Mouse (Mus musculus): ENCODE data around the gene Mybphl. TPM values are rescaled to one million over a fixed set of nuclear protein-coding genes. Genes with fewer than 3 reads are reported as not detected.

The Mybphl gene
- polyA plus RNA-seq, 1 experiment from 2014 or later, result not detected

- Histone ChIP-seq H3K27me3 (ENCODE audit: insufficient read depth, low read length) (no peaks in the 10 kb centered on the region), H3K9me3 (replicated peaks; ENCODE audit: low read length) (no peaks in the 10 kb centered on the region), H3K4me1 (replicated peaks; ENCODE audit: insufficient read depth, low read length) (no peaks in the 10 kb centered on the region), H3K9ac (ENCODE audit: low read depth, low read length) (no peak overlapping the region), H3K4me2 (ENCODE audit: low read length) (no peak overlapping the region), H3K27ac (no peak overlapping the region), H3K36me3 (ENCODE audit: insufficient read depth, low read length) (peaks cover 26% of the 10 kb centered on the region), H3K4me3 (replicated peaks; ENCODE audit: low read depth, low read length) (no peak overlapping the region)
- ATAC-seq (replicated peaks; ENCODE audit: low FRiP score, low read depth) (no peak), DNase-seq (ENCODE audit: low spot score) (no peak)
- 75% methylated on average over 7 of the region's 7 CpGs for WGBS
- no peak for TF ChIP-seq CTCF (IDR thresholded peaks at IDR 0.05; ENCODE audit: low read depth)
Observed at GRCm38 (mm10) chr3:108342185-108342584, 22.5 kb upstream of the Mybphl start.

- 89% methylated on average over 7 of the region's 7 CpGs for WGBS
- ATAC-seq (replicated peaks; ENCODE audit: low FRiP score, low read depth) (no peak), DNase-seq (ENCODE audit: low spot score) (no peak)
- no peak for TF ChIP-seq CTCF (IDR thresholded peaks at IDR 0.05; ENCODE audit: low read depth)
- H3K4me3 ChIP-seq (replicated peaks; ENCODE audit: low read depth, low read length), result no peak overlapping the region
- H3K9me3 ChIP-seq (replicated peaks; ENCODE audit: low read length), result no peaks in the 10 kb centered on the region
- no peaks in the 10 kb centered on the region for H3K27me3 ChIP-seq (ENCODE audit: insufficient read depth, low read length)
- H3K4me1 ChIP-seq (replicated peaks; ENCODE audit: insufficient read depth, low read length), result no peaks in the 10 kb centered on the region
- no peak overlapping the region for H3K9ac ChIP-seq (ENCODE audit: low read depth, low read length)
- no peak overlapping the region for H3K4me2 ChIP-seq (ENCODE audit: low read length)
- no peak overlapping the region for H3K27ac ChIP-seq
- H3K36me3 ChIP-seq (ENCODE audit: insufficient read depth, low read length), result peaks cover 21% of the 10 kb centered on the region
Observed at GRCm38 (mm10) chr3:108345855-108346254, 18.9 kb upstream of the Mybphl start.

- Histone ChIP-seq H3K27ac (no peak overlapping the region), H3K9me3 (replicated peaks; ENCODE audit: low read length) (no peaks in the 10 kb centered on the region), H3K4me2 (ENCODE audit: low read length) (no peak overlapping the region), H3K4me1 (replicated peaks; ENCODE audit: insufficient read depth, low read length) (no peaks in the 10 kb centered on the region), H3K36me3 (ENCODE audit: insufficient read depth, low read length) (peaks cover 17% of the 10 kb centered on the region), H3K9ac (ENCODE audit: low read depth, low read length) (no peak overlapping the region), H3K4me3 (replicated peaks; ENCODE audit: low read depth, low read length) (no peak overlapping the region), H3K27me3 (ENCODE audit: insufficient read depth, low read length) (no peaks in the 10 kb centered on the region)
- ATAC-seq (replicated peaks; ENCODE audit: low FRiP score, low read depth) (no peak), DNase-seq (ENCODE audit: low spot score) (no peak)
- TF ChIP-seq CTCF (IDR thresholded peaks at IDR 0.05; ENCODE audit: low read depth), result no peak
- WGBS, result 74% methylated on average over 9 of the region's 9 CpGs
Observed at GRCm38 (mm10) chr3:108348376-108348775, 16.3 kb upstream of the Mybphl start.

GRCm38 (mm10) chr3:108355245-108355644, 9.5 kb upstream of the Mybphl start:
- TF ChIP-seq CTCF (IDR thresholded peaks at IDR 0.05; ENCODE audit: low read depth), result no peak
- ATAC-seq (replicated peaks; ENCODE audit: low FRiP score, low read depth) (no peak), DNase-seq (ENCODE audit: low spot score) (no peak)
- Histone ChIP-seq H3K9ac (ENCODE audit: low read depth, low read length) (no peak overlapping the region), H3K36me3 (ENCODE audit: insufficient read depth, low read length) (peaks cover 6% of the 10 kb centered on the region), H3K4me3 (replicated peaks; ENCODE audit: low read depth, low read length) (no peak overlapping the region), H3K4me1 (replicated peaks; ENCODE audit: insufficient read depth, low read length) (no peaks in the 10 kb centered on the region), H3K27ac (no peak overlapping the region), H3K4me2 (ENCODE audit: low read length) (no peak overlapping the region), H3K27me3 (ENCODE audit: insufficient read depth, low read length) (no peaks in the 10 kb centered on the region), H3K9me3 (replicated peaks; ENCODE audit: low read length) (no peaks in the 10 kb centered on the region)
- WGBS, result 86% methylated on average over 3 of the region's 3 CpGs

- Histone ChIP-seq H3K4me2 (ENCODE audit: low read length) (no peak overlapping the region), H3K36me3 (ENCODE audit: insufficient read depth, low read length) (peaks cover 6% of the 10 kb centered on the region; the same call in 1 of the 2 replicates), H3K27me3 (ENCODE audit: insufficient read depth, low read length) (no peaks in the 10 kb centered on the region), H3K27ac (no peak overlapping the region), H3K4me3 (replicated peaks; ENCODE audit: low read depth, low read length) (no peak overlapping the region), H3K4me1 (replicated peaks; ENCODE audit: insufficient read depth, low read length) (0 out of 2 replicates have a peak, but pooled peaks cover 4% of the 10 kb centered on the region), H3K9ac (ENCODE audit: low read depth, low read length) (no peak overlapping the region), H3K9me3 (replicated peaks; ENCODE audit: low read length) (no peaks in the 10 kb centered on the region)
- DNase-seq (ENCODE audit: low spot score) (no peak), ATAC-seq (replicated peaks; ENCODE audit: low FRiP score, low read depth) (no peak)
- WGBS, result 65% methylated on average over 10 of the region's 10 CpGs
- no peak for TF ChIP-seq CTCF (IDR thresholded peaks at IDR 0.05; ENCODE audit: low read depth)
Observed at GRCm38 (mm10) chr3:108357051-108357450, 7.7 kb upstream of the Mybphl start.

- H3K27me3 ChIP-seq (ENCODE audit: insufficient read depth, low read length), result no peaks in the 10 kb centered on the region
- DNase-seq (ENCODE audit: low spot score) (no peak), ATAC-seq (replicated peaks; ENCODE audit: low FRiP score, low read depth) (no peak)
- no peak overlapping the region for H3K4me2 ChIP-seq (ENCODE audit: low read length)
- H3K36me3 ChIP-seq (ENCODE audit: insufficient read depth, low read length), result peaks cover 6% of the 10 kb centered on the region; the same call in 1 of the 2 replicates
- TF ChIP-seq CTCF (IDR thresholded peaks at IDR 0.05; ENCODE audit: low read depth), result no peak
- no peak overlapping the region for H3K27ac ChIP-seq
- no peaks in the 10 kb centered on the region for H3K9me3 ChIP-seq (replicated peaks; ENCODE audit: low read length)
- H3K4me3 ChIP-seq (replicated peaks; ENCODE audit: low read depth, low read length), result no peak overlapping the region
- 70% methylated on average over 6 of the region's 6 CpGs for whole genome bisulfite sequencing
- H3K4me1 ChIP-seq (replicated peaks; ENCODE audit: insufficient read depth, low read length), result 0 out of 2 replicates have a peak, but pooled peaks cover 4% of the 10 kb centered on the region
- no peak overlapping the region for H3K9ac ChIP-seq (ENCODE audit: low read depth, low read length)
Observed at GRCm38 (mm10) chr3:108358445-108358844, 6.3 kb upstream of the Mybphl start.

GRCm38 (mm10) chr3:108360894-108361293, 3.8 kb upstream of the Mybphl start:
- WGBS, result 10% methylated on average over 7 of the region's 7 CpGs
- H3K9me3 ChIP-seq (replicated peaks; ENCODE audit: low read length), result no peaks in the 10 kb centered on the region
- peak; percentile 40 for DNase-seq (ENCODE audit: low spot score)
- no peak for TF ChIP-seq CTCF (IDR thresholded peaks at IDR 0.05; ENCODE audit: low read depth)
- H3K4me1 ChIP-seq (replicated peaks; ENCODE audit: insufficient read depth, low read length), result 0 out of 2 replicates have a peak, but pooled peaks cover 7% of the 10 kb centered on the region
- H3K27me3 ChIP-seq (ENCODE audit: insufficient read depth, low read length), result no peaks in the 10 kb centered on the region
- peak; percentile 68 for ATAC-seq (replicated peaks; ENCODE audit: low FRiP score, low read depth)
- no peaks in the 10 kb centered on the region for H3K36me3 ChIP-seq (ENCODE audit: insufficient read depth, low read length)
- H3K9ac ChIP-seq (ENCODE audit: low read depth, low read length), result no peak overlapping the region
- peak overlapping the region; percentile 69 for H3K27ac ChIP-seq
- no peak overlapping the region; the same call in 1 of the 2 replicates for H3K4me2 ChIP-seq (ENCODE audit: low read length)
- H3K4me3 ChIP-seq (replicated peaks; ENCODE audit: low read depth, low read length), result no peak overlapping the region

Data from kidney, postnatal 0 days (tissue).